Mouse (Mus musculus) urinary bladder, postnatal 14 days (tissue): ENCODE measurements at regions not wholly inside any gene's neighbourhood (a gene's known extent, or its start where the extent isn't known, plus 50 kb on each side); places are given as distances from the start of the nearest gene placed in this dataset.

Experiments used
- DNase-seq: peaks from one replicate; pipeline ENCODE4 v3.0.0; 2021; ENCODE audit warnings: low spot score

- DNase-seq: no peak
These were observed 208.2 kb downstream of the Rpl10-ps3 start for GRCm38 (mm10) chr9:50136636-50136985.

DNA sequence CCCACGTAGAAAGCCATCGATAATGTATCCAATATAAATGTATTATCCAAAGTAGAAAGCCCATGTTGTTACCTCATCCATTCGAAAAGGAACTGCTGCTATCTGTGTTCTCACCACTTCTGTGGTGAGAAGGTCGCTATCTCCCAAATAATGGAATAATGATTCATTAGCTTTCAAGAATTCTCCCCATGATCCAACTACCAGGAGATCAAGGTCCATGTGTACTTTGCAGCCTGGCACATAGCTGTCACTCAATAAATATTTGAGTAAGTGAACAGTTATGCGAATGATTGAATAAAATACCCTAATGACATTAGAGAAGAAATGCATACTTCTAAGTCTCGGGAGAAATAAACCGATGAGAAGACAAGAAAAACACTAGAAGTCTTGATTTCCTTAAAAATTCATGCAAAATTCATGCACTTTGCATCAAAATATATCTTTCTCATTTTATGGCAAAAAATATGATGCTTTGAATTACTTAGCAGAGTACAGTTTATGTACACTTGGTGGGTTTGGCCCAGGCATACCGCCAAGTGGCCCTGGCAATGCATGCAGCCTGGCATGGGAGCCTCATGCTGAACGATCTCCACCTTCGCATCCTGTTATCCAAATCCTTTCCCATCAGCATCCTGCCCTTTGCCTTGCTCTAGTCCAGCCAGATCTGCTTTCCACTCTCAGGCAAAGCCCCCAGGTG, 208.7 kb downstream of the Rpl10-ps3 start:
- DNase-seq: no peak

DNA sequence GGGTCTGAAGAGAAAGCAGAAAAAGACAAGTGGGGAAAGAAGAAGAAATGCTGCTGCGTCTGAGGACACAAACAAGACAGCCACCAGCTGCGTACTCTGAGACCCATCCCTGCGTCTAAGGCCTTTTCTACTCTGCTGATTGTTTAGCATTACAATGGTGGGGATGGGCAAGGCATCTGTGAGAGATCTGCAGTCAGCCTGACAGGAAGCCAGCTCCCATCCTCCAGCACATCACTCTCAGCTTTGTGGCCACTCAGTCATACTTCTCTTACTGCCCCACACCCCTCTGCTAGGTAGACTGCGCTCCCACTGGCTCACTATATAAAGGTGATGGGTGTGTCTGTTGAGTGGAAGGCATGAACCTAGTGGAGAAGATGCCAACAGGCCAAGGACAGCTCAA, 220.5 kb downstream of the Rpl10-ps3 start:
- no peak for DNase-seq

DNA sequence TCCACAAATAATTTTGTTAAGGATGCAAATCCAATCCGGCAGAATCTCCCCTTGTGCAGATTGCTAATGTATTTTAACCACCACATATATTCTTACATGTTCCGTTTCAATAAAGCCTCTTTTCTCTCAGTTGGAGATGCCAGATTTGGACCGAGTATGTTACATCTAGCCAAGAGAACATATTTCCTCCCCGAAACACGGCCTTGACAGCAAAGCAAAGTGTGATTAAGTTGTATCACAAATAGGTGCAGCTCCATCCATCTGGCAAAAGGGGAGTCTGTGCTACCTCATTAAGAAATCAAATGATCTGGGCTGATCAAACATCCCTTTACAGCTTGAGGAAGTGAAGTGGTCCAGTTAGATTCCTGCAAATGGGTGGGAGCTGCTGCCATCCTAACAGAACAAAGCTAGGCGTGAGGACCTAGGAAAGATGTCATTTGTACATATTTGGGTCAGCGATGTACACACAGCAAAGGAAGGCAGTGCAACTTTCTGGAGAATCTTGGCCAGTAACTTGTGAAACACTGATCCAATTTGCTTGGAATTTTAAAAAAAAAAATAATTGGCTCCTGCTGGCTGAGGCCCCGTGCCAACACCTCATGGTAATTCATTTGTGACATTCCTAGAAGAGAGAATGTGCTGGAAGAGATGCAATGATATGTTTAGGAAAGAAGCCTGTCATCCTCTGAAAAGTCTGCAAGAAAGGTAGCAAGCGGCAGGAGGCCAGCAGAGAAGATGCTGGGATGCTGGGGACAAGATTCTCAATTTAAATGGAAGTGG, 223.8 kb downstream of the Rpl10-ps3 start:
- DNase-seq: no peak

- no peak for DNase-seq
These were observed 225.4 kb downstream of the Rpl10-ps3 start for GRCm38 (mm10) chr9:50119412-50119811.

- DNase-seq: no peak
These were observed 226.2 kb downstream of the Rpl10-ps3 start for GRCm38 (mm10) chr9:50118578-50118977.

DNA sequence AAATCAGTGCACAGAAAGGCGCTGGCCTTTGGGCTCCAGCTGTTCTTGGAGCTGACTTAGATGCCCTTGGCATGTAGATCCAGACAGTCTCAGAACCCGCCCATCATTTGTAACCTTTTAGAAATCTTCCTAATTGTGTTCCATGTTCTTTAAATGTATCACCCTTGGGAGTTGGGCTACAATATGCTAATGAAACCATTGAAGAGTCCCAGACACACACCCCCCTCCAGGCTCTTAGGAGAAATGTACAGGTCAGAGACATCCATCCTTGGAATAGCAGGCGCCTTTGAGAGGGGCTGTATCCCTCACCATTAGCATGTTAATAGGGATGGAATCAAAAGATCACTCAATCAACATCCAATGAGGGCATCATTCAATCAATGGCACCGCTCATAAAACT, 238.2 kb downstream of the Rpl10-ps3 start:
- DNase-seq: no peak

GRCm38 (mm10) chr9:50102766-50103165, 242.0 kb downstream of the Rpl10-ps3 start:
- no peak for DNase-seq

GRCm38 (mm10) chr9:50101061-50101460, 243.7 kb downstream of the Rpl10-ps3 start:
- no peak for DNase-seq

- no peak for DNase-seq
These were observed 253.8 kb downstream of the Rpl10-ps3 start for GRCm38 (mm10) chr9:50090968-50091367.

- no peak for DNase-seq
These were observed 254.9 kb downstream of the Rpl10-ps3 start for GRCm38 (mm10) chr9:50089916-50090315.

- no peak for DNase-seq
These were observed 264.6 kb downstream of the Rpl10-ps3 start for GRCm38 (mm10) chr9:50080205-50080604.

DNA sequence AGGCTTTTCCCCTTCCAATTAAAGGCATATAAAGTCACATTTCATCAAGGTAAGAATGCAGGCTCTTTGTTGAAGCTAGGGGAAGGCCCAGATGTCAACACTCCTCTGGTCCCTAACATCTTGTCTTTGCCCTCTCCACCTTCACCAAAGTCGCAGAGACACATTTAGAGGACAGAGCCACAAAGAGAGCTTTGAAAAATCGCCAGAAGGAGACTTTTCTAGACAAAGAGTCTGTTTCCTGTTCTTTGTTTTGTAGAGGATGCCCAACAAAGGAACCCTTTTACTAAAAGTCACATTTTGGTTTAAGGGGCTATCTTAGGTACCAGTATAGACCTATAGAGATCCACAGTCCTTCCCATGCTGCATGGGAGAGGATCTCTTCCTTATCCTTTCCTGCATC, 269.9 kb upstream of the Ncam1 start:
- DNase-seq: no peak

DNA sequence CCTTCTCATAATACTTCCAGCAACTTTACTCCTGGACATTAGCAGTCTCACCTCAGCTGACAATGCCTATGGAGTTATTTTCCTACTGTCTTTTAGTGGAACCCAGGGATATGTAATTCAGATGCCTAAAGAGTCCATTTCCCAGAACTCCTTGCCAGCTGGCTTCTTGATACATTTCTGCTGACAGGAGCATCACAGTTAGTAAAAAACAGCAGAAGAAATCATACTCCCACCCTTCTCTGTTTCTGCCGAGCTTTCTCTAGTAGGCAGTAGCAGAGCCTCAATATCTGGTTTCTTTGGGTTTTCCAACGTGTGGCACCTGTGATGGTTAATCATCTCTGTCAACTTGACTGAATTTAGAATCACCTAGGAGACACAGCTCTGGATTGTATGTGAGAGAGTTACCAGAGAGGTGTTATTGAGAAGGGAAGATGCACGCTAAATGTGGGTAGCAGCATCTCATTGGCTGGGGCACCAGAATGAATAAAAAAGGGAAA, 269.1 kb upstream of the Ncam1 start:
- DNase-seq: no peak

GRCm38 (mm10) chr9:50064505-50065229, 265.9 kb upstream of the Ncam1 start:
- DNase-seq: no peak

DNA sequence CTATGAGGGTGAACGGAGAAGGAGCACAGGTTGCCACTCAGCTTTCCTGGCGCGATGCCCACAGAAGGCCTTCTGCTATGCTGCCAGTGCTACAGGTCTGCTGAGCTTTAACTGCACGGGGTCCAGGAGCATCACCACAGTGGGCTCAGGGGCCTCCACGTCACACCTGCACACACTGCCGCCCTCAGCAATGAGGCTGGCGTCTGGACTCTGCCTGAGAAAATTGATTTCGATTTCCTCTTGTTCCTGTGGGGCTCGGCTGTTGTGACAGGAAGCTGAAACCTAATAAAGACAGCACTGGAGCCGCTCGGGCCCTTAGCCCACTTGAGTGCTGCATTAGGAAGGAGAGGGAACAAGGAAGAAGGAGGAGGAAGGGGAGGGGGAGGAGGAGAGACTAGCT, 239.5 kb upstream of the Ncam1 start:
- DNase-seq: no peak

DNA sequence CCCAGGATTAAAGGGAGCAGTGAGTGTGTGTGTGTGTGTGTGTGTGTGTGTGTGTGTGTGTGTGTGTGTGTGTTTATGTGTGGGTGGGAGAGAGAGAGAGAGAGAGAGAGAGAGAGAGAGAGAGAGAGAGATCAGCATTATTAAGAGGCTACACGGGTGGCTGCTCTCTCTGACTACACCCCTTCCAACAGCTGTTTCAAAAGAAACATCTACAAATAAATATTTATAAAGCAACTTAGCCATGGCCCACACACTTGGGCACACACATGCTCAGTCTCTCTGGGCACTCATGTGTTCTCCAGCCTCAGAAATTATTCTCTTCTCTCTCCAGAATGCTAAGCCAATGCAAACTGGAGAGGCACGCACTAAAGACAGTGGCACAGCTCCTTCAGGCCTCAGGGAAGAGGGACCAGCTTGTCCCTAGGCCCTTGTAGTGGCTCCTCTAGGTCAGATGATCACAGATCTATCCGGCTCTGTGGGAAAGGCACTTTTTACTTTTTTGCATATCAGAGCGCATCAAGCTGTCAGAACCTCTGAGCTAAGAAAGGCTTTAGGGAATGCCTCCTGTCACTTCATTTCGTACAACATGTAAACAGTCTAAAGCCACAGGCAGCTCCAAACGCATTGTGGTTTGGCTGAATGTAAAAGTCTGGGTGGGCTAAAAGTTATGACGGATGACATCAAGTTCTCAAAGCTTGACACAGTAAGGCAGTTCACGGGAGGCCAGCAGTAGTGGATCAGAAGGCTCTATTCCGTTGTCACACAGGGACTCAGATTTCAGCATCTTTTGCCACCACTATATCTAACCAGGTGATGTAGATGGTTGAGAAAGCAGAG, 233.8 kb upstream of the Ncam1 start:
- DNase-seq: no peak

DNA sequence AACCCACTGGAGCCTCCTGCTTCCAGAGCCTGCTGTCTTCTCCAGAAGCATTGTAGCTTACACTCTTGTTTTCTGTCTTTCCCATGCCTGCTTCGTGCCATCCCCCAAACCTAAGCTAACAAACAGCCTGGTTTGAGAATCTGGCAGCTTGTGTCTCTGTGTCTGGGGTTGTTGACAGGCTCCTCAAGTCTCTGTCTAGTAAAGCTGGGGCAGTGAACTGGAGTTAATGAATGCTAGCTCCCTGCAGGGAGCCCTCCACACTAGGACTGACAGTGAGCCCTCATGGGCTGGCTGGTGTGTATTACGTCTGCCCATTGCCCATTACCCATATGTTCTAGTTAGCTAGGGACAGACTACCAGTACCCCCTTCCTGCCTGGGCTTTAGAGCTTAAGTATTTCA, 232.6 kb upstream of the Ncam1 start:
- DNase-seq: no peak

DNA sequence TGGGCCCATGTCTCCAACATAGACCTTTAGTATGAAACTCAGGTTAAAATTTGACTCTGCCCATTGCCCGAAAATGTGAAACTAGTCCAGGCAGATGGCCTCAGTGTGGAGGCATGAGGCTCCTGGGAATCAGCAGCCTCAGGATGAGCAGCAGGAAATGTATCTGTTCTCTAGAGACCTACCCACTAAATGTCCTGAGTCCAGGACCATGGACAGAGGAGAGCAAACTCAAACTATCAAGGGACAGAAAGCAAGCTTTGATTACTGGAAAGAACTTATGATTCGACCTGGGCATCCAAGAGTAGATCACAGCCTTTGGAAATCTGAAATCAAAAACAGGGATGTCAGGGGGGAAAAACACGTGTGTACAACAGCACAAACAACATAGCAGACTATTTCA, 230.3 kb upstream of the Ncam1 start:
- DNase-seq: peak; percentile 10

- no peak for DNase-seq
These were observed 229.8 kb upstream of the Ncam1 start for GRCm38 (mm10) chr9:50028573-50028972.

DNA sequence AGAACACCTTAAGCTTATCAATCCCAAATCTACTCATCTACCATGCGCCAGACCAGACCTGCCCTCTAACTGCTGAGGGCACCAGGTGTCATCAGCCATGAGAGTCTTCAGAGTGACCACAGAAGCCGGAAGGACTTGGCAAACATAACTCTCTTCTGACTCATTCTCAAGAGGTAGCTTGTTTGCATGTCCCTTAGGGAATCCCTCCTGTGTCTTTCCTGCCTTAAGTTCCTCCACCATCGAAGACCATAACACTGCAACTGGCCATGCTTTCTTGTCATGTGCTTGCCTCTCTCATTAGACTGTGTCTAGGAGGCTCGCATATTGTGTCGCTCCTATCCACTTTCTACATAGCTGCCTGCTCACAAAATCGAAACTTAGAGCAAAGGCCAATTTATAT, 226.1 kb upstream of the Ncam1 start:
- DNase-seq: no peak

DNA sequence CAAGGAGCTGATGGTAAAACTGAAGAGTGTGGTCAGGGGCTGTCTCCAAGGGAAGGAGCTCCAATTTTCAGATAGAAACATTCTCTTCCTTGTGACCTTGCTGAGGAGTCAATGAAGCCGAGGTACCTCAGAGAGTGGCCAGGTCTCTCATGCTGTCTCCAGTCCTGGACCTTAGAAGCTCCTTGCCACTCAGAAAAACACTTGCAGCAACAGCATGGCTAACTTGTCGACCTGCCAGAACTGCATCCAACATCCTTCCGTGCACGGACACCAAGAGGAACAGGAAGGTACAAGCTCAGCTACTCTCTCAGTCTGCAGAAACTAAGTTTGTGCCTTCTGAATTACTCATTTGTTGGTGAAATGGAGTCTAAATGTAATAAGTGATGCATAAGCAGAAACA, 214.9 kb upstream of the Ncam1 start:
- DNase-seq: no peak
